Mouse (Mus musculus): ENCODE measurements at regions not wholly inside any gene's neighbourhood (a gene's known extent, or its start where the extent isn't known, plus 50 kb on each side); places are given as distances from the start of the nearest gene placed in this dataset.
"Not testable (repeated sequence)": the region's sequence is repeated elsewhere in the genome, so short reads cannot be mapped to it uniquely, and the experiment has no call there.

DNA sequence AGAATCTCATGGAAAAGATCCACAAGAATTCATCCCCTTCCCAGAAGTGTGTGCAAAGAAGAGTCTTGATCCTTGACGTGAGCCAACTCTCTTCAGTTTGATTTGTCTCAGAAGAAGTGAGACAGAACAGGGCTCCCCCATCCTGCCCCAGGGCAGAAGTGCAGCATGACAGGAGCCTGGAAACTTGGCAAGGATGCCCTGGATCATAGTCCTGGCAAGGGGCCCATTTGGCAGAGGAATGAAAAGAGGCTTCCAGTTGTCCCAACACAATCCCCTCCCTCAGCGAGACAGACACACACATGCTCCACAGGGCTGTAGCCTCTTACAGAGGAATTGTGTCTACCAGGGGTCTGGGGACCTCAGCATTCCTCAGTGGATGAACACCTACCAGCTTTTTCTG lies 102.7 kb downstream of the Ptpn20 start:
- peak; percentile 81 for DNase-seq

DNA sequence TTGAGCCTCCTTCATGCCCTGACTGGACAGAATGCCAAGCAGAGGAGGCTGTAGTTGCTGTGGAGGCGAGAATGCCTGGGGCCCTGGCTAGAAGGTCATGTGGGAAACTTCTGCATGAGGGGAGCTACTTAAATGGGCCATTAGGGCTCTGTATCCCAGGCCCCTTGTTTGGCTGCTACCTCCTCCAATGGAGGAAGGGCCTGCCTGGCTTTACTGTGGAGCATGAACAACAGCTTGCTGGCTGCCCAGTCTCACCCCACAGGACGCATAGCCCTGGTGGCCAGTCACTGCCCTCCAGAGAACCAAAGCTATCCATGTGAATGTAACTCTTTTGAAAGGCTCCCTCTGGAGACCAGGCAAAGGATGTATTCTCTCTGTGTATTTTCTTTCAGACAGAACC lies 105.2 kb downstream of the Ptpn20 start:
- no peak for DNase-seq

DNA sequence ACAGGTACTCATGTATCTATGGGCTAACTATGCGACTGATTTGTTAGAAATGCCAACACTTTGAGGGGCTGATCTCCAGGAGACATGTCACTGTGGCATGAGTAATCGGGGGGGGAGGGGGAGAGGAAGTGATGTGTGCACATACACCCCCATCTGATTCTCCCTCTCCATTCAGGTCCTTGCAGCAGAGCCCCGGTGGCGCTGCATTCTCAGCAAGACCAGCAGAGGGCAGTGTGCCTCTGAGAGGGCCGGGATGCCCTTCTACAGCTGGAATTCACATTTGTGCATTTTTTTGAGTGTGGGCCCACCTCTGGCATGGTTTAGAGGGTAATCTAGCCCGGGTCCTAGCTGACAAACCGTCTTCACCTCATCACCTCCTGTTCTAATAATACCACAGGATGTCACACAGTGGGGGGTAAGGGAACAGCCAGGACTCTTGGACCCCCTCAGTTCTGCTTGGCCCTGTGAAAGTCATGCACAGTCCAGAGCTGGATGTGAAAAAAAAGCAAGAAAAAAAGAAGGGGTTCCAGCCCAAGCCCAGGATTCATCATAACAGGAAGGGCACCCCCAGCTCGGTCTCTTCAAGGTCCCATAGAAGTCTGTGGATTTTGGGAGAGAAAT lies 106.5 kb downstream of the Ptpn20 start:
- peak; percentile 93 for DNase-seq

DNA sequence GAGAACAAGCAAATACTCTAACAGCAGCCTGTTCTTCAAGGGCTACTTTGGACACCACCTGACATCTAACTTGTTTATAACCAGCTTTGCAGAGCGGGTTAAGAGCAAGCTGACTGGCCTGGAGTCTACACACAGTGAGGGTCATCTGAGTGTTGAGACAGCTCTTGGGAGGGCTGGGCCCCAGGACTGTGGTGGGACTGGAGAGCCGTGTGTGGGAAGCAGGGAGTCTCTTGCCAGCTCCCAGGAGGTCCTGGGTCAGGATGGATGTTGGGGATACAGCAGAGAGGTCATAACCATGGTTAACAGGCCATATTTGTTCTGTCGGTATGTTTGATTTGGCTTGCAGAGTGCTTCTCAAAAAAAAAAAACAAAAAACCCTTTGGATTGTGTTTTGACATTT lies 107.8 kb downstream of the Ptpn20 start:
- DNase-seq, result no peak

DNA sequence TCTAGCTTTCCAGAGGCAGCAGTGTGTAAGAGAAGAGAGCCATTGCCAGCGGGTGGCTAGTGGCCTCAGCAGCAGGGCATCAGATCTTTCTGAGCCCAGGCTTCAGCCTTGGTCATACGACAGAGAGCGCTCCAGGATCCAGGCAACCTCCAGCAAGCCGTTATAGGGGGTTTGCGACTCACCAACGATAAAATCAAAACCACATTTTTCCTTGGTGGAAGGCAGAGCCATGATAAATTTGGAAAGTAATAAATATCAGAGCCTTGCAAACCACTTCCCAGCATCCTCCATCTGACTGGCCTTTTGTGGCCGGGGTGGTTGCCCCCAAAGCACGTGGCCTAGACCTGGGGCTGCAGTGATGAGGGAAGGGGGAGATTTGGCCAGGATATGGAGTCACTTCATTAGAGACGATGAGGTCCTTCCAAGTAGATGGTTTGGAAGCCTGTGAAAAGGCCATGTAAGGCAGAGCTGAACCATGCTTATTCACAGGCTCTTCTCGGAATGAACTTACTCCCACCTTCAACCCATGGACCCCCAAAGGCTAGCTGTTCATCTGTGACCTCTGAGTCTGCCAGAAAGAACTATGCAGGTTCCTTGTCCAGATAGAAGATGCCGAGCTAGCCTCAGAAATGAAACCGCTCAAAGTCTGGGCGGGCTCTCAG lies 110.9 kb downstream of the Ptpn20 start:
- DNase-seq, result no peak

DNA sequence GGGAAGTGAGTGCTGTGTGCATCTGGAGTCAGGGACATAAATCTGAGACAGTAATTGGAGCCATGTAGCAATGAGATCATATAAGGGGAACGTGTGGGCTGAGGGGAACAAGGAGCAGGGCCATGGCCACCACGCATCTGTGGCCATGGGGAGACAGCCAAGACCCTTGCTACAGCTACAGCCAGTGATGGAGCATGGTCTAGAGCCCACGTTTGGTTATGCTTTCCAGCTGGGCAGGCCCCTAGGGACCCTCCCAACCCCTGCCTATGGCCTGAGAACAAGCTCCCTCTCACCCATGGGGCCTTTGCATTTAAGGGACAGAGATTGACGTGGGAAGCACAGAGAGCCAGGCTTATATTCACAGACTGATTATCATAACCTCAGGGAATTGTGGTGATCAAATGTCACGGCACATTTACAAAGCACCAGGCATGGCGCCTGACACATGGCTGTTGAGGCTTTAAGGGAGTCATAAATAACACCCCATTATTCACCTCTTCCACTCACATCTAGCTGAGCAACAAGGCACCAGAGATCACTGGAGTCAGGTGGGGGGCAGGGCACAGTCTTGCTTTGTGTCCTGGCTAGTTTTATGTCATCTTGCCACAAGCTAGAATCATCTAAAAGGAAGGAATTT lies 118.8 kb downstream of the Ptpn20 start:
- DNase-seq, result no peak

DNA sequence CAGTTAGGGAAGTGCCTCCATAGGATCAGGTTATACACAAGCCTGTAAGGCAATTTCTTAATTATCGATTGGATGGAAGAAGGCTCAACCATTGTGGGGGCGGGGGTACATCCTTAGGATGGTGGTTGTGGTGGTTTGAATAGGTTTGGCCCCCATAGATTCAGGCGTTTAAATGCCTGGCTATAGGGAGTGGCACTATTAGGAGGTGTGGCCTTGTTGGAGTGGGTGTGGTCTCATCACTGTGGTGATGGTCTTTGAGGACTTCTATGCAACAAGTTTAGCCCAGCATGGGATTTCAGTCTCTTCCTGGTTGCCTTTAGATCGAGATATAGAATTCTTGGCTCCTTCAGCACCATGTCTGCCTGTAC lies 119.3 kb downstream of the Ptpn20 start:
- no peak for DNase-seq

DNA sequence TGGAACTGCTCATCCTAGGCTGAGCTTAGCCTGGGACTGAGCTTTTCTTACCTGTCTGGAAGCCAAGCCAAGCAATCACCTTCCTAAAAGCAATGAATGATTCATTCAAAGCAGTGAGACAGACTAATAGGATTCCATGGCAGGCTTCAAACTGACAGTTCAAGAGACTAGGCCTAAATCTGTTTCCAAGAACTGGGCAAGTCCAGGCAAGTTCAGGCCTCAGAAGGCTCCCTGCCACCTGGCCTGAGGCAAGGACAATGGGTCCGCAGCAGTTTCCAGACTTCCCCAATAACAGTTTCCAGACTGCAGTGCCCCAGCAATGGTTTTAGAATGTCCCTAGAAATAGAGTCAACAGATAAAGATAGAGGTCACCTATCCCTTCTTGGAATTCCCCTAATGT lies 123.5 kb downstream of the Ptpn20 start:
- DNase-seq, result no peak

DNA sequence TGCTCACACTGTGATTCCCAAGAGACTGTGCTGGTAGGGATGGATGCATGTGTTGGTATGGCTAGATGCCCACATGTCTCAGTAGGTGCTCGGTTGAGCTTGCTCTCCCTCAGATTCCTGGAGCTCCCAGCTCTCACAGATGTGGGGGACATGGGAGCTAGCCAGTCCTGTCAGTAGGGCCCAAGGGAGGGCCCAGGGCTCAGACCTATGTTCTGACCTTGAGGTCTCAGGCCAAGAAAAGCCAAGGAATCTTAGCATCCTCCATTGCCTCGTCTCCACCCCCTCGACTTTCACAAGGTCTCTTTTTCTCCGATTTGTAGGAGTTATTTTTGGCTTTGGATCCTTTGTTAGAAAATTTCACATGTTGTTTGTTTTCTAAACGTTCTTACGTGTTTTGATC lies 130.6 kb downstream of the Ptpn20 start:
- DNase-seq, result no peak

DNA sequence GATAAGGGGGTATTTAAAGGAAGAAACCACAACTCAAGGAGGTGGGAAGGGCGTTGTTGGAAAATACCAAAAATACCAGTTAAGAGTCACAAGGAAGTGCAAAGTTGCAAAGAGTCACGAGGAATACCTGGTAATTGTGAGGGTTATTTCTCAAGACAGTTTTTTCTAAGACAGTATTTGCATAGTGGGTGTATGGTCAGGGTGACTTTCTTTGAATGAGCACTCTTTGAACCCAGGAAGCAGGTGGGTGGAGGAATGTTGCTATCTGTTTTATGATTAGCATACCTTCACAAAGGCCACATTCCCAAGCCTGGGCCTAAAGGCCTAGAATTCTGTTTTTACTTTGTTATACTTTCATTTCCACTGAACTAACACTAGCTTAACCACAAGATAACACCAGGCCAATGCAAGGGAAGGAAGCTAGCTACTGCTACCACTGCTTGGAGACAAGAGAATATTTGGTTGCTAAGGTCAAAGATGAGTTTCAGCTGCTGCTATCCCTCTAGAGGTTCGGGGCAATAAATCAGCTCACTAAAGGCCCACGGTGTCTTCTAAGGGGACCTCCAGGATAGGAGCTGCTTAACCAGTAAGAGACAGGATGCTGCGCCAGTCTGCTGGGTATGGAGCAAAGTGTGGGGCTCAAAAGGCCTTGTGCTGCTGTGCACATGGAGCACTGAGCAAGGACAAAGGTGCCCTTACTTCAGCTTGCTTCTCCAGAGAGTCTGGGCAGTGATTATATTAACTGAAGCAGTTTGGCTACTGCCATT lies 133.6 kb downstream of the Ptpn20 start:
- DNase-seq, result not testable (repeated sequence)

DNA sequence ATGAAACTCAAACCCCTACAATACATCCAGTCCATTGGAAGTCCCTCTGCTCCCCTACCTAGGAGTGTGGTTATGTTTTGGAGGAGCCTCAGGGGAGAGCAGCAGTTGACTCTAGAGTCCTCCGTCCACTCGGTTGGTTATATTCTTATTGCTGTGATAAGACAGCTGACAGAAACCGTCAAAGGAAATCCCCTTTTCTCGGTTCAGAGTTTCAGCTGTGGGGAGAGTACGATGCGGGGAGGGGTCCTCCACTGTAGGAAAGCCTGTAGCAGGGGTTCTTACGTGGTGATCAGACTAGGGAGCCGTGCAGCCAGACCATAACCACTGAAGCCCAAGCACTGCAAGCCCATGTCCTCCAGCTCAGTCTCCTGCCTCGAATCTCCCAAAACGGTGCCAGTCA lies 137.5 kb downstream of the Ptpn20 start:
- no peak for DNase-seq

DNA sequence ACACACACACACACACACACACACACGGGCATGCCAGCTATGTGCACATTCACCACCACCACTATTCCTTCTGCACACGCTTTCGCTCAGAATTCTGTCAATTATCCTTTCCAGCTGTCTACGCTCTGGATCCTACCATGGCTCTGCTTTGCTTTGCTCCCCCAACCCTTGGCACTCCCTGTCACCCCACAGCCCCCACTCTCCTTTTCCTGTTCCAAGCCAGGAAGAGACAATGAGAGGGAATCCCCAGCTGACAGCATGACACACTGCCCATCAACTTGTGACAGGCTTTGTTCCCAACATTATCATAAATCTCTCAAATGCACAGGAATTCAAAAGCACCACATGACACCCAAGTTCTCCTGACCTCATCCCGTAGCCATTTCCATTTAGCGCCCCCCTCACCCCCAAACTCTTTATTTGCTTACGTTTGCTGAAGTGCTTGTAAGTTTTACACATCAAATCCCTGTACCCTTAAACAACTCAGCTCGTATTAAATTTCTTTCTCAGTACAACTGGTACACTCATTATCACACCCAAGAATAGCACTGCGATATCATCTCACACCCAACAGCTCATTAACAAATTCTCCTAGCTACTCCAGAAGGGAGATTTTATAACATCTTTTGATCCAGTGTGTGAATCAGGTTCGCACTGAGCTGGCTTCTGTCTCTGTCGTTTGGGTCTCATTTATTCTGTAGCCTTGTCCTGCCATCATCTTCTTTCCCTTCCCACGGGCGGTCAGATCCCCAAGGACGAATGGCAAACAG lies 140.3 kb downstream of the Ptpn20 start:
- DNase-seq, result no peak

DNA sequence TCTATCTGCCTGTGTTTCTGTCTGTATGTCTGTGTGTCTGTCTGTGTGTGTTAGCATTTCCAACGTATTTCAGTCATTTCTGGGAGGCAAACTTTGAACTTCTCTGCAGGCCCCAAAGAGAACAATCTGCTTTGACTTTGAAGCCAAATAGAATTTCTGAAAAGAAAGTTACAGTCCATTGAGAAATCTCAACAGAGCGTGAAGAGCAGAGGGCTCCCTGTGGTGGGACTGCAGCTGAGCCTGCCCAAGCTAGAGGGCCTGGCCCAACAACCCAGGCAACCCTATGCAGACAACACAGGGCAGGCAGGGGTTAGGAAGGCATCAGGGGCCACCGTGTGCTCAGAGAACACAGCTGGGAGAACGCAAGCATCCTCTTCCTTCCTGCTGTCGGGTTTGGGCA lies 143.7 kb downstream of the Ptpn20 start:
- DNase-seq, result no peak

DNA sequence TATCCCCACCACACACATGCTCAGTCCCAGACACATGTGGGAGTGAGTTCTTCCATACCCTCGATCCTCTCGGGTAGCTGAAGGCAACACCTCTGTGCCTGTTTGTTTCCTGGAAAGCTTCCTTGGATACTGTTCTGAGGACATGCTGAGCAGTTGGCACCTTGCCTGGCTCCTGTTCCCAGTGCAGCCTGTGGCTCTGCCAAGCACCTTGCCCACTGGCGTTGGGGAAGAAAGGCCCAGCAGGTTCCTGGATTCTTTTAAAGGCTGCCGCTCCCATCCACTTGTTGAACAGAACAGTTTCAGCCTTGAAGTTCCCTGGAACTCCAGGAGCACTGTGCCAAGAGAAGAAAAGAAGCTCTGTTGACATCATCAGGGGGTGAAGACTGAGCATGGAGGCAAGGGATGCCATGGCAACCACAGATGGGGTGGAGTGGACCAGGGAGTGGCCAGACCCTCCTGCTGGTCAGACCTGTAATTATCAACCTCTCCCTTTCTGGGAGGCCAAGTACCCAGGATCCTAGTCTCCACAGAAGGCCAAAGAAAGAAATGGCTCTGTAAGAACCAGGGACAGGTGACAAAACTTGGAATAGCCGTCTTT lies 145.5 kb downstream of the Ptpn20 start:
- peak; percentile 53 for DNase-seq

DNA sequence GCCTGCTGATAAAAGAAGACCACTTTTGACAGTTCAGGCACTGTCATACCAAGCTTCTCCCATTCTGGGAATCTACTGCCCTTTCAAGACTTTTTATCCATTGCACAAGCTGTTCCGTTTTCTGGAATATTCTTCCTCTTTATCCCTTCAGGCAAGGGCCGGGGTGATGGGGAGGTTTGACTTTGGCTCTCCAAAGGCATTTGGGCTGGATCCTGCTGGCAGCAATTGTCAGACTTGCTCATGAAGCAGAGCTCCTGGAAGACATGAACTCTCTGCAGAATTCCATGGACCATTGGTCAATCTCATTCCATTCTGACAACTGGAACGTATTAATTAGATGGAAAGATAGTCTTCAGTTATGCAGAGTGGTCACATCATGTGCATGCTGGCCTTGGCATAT lies 146.6 kb downstream of the Ptpn20 start:
- peak; percentile 33 for DNase-seq

DNA sequence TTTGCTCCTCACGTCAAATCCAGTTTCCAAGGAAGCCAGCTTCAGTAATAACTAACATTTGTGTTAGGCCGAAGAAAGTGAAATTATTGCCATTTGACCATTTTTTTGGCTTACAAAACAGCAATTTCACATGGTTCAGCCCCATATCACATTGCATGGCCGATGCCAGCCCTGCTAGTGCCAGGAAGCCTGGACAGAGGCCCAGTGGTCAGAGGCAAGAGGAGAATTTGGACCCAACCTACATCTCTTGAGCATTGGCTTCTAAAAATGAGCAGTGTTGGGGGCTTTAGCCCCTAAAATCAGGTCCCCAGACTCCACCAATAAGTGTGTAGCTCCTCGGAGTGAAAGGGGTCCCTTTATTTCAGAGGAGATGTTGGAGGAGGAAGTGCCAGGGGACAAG lies 157.2 kb downstream of the Ptpn20 start:
- peak; percentile 72 for DNase-seq

DNA sequence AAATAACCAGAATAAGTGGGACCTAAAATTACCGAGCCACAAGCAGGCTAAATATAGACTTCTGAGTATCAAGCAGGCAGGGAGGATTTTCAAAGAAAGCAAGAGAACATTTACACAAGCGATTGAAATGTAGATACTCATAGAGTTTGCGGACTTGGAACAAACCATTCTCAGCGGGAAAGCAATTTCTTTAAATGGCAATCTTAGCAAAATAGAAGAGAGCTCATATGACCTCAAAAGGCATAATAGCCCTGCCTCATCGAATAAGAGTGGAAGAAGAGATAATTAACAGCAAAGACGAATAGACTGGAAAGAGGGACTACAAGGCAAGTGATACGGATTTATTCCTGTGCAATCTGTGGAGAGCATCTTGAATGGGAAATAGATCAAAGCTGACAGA lies 163.7 kb upstream of the Gdf10 start:
- DNase-seq, result no peak

DNA sequence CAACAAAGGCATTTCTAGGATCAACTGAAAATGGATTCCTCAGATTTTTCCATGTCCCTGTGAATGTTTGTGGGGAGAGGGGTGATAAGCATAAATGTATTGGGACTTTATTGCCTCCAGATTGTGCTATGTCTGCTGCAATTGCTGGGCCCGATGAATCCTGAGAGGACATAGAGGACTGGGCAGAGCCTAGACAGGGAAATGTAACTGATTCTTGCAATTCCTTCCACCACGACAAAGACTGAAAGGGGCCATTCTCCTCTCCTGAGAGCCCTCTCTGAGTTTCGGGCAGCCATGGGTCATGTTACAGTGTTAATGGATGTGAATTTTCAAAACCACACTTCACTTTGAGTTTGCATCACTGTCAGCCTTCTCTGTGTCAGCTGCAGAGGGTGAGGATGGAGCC lies 159.7 kb upstream of the Gdf10 start:
- no peak for DNase-seq

DNA sequence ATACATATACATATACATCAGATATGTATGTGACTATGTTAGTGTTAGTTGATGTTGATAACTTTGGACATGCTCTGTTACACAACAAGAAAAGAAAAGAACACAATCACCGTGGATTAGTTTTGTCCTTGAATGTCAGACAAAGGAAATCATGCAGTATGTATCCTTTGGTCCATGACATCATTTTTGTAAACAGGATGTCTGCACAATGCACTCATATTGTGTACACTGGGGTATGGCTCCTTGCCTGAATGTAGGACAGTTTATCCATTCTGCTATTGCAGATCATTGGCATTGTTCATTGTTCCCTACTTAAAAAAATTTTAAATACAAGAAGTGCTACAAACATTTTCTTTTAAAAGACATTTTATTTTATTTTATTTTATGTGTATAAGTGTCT lies 157.6 kb upstream of the Gdf10 start:
- no peak for DNase-seq

DNA sequence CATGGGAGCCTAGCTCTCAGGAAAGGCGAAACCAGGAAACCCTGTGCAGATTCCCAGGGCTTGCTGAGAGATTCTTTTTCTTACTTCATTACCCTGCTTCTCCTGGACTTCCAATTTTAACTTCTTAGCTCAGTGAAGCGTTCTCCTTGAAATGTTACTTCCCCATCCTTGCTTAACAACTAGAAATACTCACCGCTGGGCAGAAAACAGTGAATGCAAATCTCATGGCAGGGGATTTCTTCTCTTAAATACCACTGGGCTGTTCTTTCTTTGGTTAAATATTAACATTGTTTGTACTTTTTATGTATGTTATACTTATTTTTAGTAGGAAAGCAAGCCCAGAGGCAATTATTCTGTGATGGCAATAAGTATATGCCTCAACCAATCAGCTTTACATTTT lies 151.0 kb upstream of the Gdf10 start:
- DNase-seq, result no peak

DNA sequence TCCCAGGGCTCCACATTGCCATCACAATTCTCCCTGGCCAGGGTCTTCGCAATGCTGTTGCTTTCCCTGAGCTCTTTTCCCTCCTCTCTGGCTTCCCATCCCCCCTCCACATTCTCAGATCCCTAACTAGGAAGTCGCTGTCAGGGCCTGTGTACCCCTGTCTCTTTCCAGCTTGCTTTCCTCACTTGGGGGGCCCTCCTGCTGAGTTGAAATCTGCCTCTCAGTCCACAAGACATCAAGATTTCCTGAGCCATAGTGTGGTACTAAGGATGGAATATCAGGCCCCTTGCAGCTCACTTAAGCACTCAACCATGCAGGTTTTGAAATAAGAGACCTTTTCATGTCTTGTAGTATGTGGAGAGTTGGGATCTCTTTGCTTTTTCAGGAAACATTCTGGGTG lies 133.8 kb upstream of the Gdf10 start:
- DNase-seq, result no peak

DNA sequence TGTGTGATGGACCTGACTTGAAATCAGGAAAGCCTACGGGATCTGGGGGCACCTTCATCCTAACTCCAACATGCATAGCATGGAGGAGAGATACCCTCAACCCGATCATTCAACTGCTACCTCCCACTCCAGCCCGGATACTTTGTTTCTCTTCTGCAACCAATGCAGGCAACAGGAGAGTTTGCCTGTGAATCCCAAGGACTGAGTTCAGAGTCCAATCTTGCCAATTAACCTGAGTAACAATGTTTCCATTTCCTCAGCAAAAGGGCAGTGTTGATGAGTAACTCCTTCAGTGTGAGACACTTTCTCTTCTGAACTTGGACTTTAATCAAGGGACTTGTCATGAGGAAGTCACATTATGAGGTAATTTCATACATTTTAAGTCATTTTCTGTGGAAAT lies 129.1 kb upstream of the Gdf10 start:
- no peak for DNase-seq

Data from adrenal gland, postnatal 10 days (tissue).